In genomic region chr17:66416841-66417313, GRCm38 (mm10) we compare ENCODE assay signal across 8 mouse cellular contexts. TPM values are rescaled to one million over a fixed set of nuclear protein-coding genes. Genes with fewer than 3 reads are reported as not detected.
DNase-seq lines count a peak whose midpoint lies in the region; ATAC-seq and TF ChIP-seq lines count a peak whose summit lies in the region.

No protein-coding gene starts in this region.

- intact Hi-C loops in heart, postnatal 10 days (cut with DNase I): no loop called here

- H3K36me3 ChIP-seq in heart, postnatal 0 days (replicated peaks; ENCODE audit: control insufficient read depth, insufficient read depth, low read length): no peaks in the 10 kb centered on the region
- H3K36me3 ChIP-seq in embryonic facial prominence, embryonic 13.5 days: no peaks in the 10 kb centered on the region
- no peaks in the 10 kb centered on the region for H3K36me3 ChIP-seq in hindbrain, postnatal 0 days (ENCODE audit: insufficient read depth, low read length)
- no peaks in the 10 kb centered on the region for H3K36me3 ChIP-seq in midbrain, embryonic 14.5 days (ENCODE audit: control insufficient read depth, insufficient read depth, low read length)

- 75% methylated on average over 14 of the region's 14 CpGs for WGBS in heart, postnatal 0 days
- 73% methylated on average over 14 of the region's 14 CpGs for WGBS in embryonic facial prominence, embryonic 13.5 days
- WGBS in hindbrain, postnatal 0 days: 10% methylated on average over 14 of the region's 14 CpGs
- WGBS in midbrain, embryonic 14.5 days: 32% methylated on average over 14 of the region's 14 CpGs

- H3K4me1 ChIP-seq in heart, postnatal 0 days (ENCODE audit: control insufficient read depth, insufficient read depth): no peaks in the 10 kb centered on the region
- peaks cover 27% of the 10 kb centered on the region for H3K4me1 ChIP-seq in embryonic facial prominence, embryonic 13.5 days
- H3K4me1 ChIP-seq in hindbrain, postnatal 0 days (ENCODE audit: insufficient read depth, low read length): peaks cover 18% of the 10 kb centered on the region
- peaks cover 34% of the 10 kb centered on the region for H3K4me1 ChIP-seq in midbrain, embryonic 14.5 days (ENCODE audit: control insufficient read depth, insufficient read depth, low read length)

- H3K9ac ChIP-seq in heart, postnatal 0 days (replicated peaks; ENCODE audit: low read depth, low read length): no peak overlapping the region
- H3K9ac ChIP-seq in embryonic facial prominence, embryonic 13.5 days: no peak overlapping the region
- H3K9ac ChIP-seq in hindbrain, postnatal 0 days (replicated peaks; ENCODE audit: low read length): peak overlapping the region; percentile 1; the same call in 1 of the 2 replicates
- 0 out of 2 replicates have a peak overlapping the region, but pooled peaks have one; percentile 21 for H3K9ac ChIP-seq in midbrain, embryonic 14.5 days (replicated peaks; ENCODE audit: low read length)

- H3K9me3 ChIP-seq in heart, postnatal 0 days (replicated peaks; ENCODE audit: control insufficient read depth, low read length): no peaks in the 10 kb centered on the region
- H3K9me3 ChIP-seq in embryonic facial prominence, embryonic 13.5 days: no peaks in the 10 kb centered on the region
- no peaks in the 10 kb centered on the region for H3K9me3 ChIP-seq in hindbrain, postnatal 0 days (ENCODE audit: low read length)
- H3K9me3 ChIP-seq in midbrain, embryonic 14.5 days (ENCODE audit: control insufficient read depth, low read length): no peaks in the 10 kb centered on the region

- H3K27ac ChIP-seq in heart, postnatal 0 days (ENCODE audit: low read depth): no peak overlapping the region
- H3K27ac ChIP-seq in embryonic facial prominence, embryonic 13.5 days: no peak overlapping the region
- peak overlapping the region; percentile 51 for H3K27ac ChIP-seq in hindbrain, postnatal 0 days
- H3K27ac ChIP-seq in midbrain, embryonic 14.5 days (replicated peaks; ENCODE audit: low read depth, low read length): peak overlapping the region; percentile 72

- no peak for TF ChIP-seq EP300 in heart, postnatal 0 days (IDR thresholded peaks at IDR 0.05; ENCODE audit: low read depth)

- TF ChIP-seq CTCF in heart, postnatal 0 days (IDR thresholded peaks at IDR 0.05; ENCODE audit: low read depth): no peak
- TF ChIP-seq CTCF in hindbrain, postnatal 0 days (IDR thresholded peaks at IDR 0.05; ENCODE audit: low read depth): peak; percentile 28; the same call in 1 of the 2 replicates

- H3K4me3 ChIP-seq in heart, postnatal 0 days (ENCODE audit: low read depth, low read length): no peak overlapping the region
- no peak overlapping the region for H3K4me3 ChIP-seq in embryonic facial prominence, embryonic 13.5 days
- H3K4me3 ChIP-seq in hindbrain, postnatal 0 days (ENCODE audit: low read length): peak overlapping the region; percentile 14
- H3K4me3 ChIP-seq in midbrain, embryonic 14.5 days (replicated peaks; ENCODE audit: low read depth, low read length): no peak overlapping the region

- H3K4me2 ChIP-seq in heart, postnatal 0 days (ENCODE audit: low read depth, low read length): peak overlapping the region; percentile 7; the same call in 1 of the 2 replicates
- H3K4me2 ChIP-seq in embryonic facial prominence, embryonic 13.5 days: 0 out of 2 replicates have a peak overlapping the region, but pooled peaks have one; percentile 22
- H3K4me2 ChIP-seq in hindbrain, postnatal 0 days (ENCODE audit: low read depth, low read length): peak overlapping the region; percentile 51
- H3K4me2 ChIP-seq in midbrain, embryonic 14.5 days (ENCODE audit: low read length): peak overlapping the region; percentile 42

- H3K27me3 ChIP-seq in heart, postnatal 0 days (ENCODE audit: control insufficient read depth, insufficient read depth, low read length): no peaks in the 10 kb centered on the region
- H3K27me3 ChIP-seq in embryonic facial prominence, embryonic 13.5 days: no peaks in the 10 kb centered on the region
- no peaks in the 10 kb centered on the region for H3K27me3 ChIP-seq in hindbrain, postnatal 0 days (ENCODE audit: insufficient read depth, low read length)
- H3K27me3 ChIP-seq in midbrain, embryonic 14.5 days (ENCODE audit: control insufficient read depth, insufficient read depth, low read length): no peaks in the 10 kb centered on the region

- ATAC-seq in heart, postnatal 0 days (ENCODE audit: insufficient read depth, low read depth): no peak
- no peak for ATAC-seq in embryonic facial prominence, embryonic 13.5 days (ENCODE audit: insufficient number of reproducible peaks, insufficient read depth, low FRiP score, low TSS enrichment, low read depth)
- peak; percentile 67 for ATAC-seq in hindbrain, postnatal 0 days
- peak; percentile 57 for ATAC-seq in midbrain, embryonic 14.5 days (ENCODE audit: low FRiP score, low TSS enrichment)
- ATAC-seq in activated CD4-positive, CD25-positive, alpha-beta regulatory T cell, adult 4 months: no peak

- DNase-seq in heart, postnatal 0 days (ENCODE audit: low spot score): no peak
- DNase-seq in heart, postnatal 10 days: no peak
- peak; percentile 74 for DNase-seq in hindbrain, postnatal 0 days (ENCODE audit: low spot score)
- peak; percentile 37 to 50 for DNase-seq in layer of hippocampus, postnatal 36 days
- peak; percentile 73 for DNase-seq in midbrain, embryonic 14.5 days
- no peak for DNase-seq in urinary bladder, postnatal 25 days (ENCODE audit: low spot score)

RNA-seq across cellular contexts. Expression of gene Mtcl1, which starts 32.7 kb away (rescaled TPM):
- total RNA-seq in heart, postnatal 0 days (2014; rRNA removed; ENCODE audit: low replicate concordance): 2.6 and 5.6 TPM in 2 replicates
- 0.57 and 0.71 TPM in 2 replicates for polyA plus RNA-seq in heart, postnatal 0 days (2015; fragmentation: Nextera tagmentation; extraction: Ambion mirVana)
- total RNA-seq in heart, postnatal 10 days (2021): 1 to 10 TPM; 4.1 to 4.7 TPM
- 4.0 and 4.1 TPM in 2 replicates for polyA plus RNA-seq in embryonic facial prominence, embryonic 13.5 days (2015; fragmentation: Nextera tagmentation; extraction: Ambion mirVana)
- total RNA-seq in hindbrain, postnatal 0 days (2014; rRNA removed): 27.0 and 29.1 TPM in 2 replicates
- 13.8 and 14.7 TPM in 2 replicates for polyA plus RNA-seq in hindbrain, postnatal 0 days (2015; fragmentation: Nextera tagmentation; extraction: Ambion mirVana)
- total RNA-seq in layer of hippocampus, postnatal 36 days (2021): 10 to 100 TPM; 39.8 to 42.8 TPM
- 26.7 and 36.0 TPM in 2 replicates for polyA plus RNA-seq in midbrain, embryonic 14.5 days (2014; fragmentation: Nextera tagmentation; extraction: Ambion mirVana)
- not detected for polyA plus RNA-seq in activated CD4-positive, CD25-positive, alpha-beta regulatory T cell, adult 4 months (2017; shearing (Covaris generic))

Comparison
In these comparisons a context has a peak if more than half of its experiments do, and no peak if none do; other contexts are left out.
1. ATAC-seq: peak in hindbrain, postnatal 0 days (single experiment) and midbrain, embryonic 14.5 days (single experiment); none in heart, postnatal 0 days (single experiment), embryonic facial prominence, embryonic 13.5 days (single experiment) and activated CD4-positive, CD25-positive, alpha-beta regulatory T cell, adult 4 months (single experiment).
2. DNase-seq: peak in hindbrain, postnatal 0 days (single experiment), layer of hippocampus, postnatal 36 days (2 of 2) and midbrain, embryonic 14.5 days (single experiment); none in heart, postnatal 0 days (single experiment), heart, postnatal 10 days (0 of 2) and urinary bladder, postnatal 25 days (single experiment).
3. H3K27ac ChIP-seq: peak in hindbrain, postnatal 0 days (single experiment) and midbrain, embryonic 14.5 days (single experiment); none in heart, postnatal 0 days (single experiment) and embryonic facial prominence, embryonic 13.5 days (single experiment).
4. H3K9ac ChIP-seq: peak in hindbrain, postnatal 0 days (single experiment) and midbrain, embryonic 14.5 days (single experiment); none in heart, postnatal 0 days (single experiment) and embryonic facial prominence, embryonic 13.5 days (single experiment).
5. Peak in every context shown above with its lines, with median percentiles within 50 percentile points of each other: H3K4me2 ChIP-seq.